Mouse (Mus musculus) embryonic fibroblast, embryonic 13.5 days (primary cell): ENCODE measurements around the gene Grifin.

Experiments
- CTCF ChIP-seq: IDR thresholded peaks from 2 replicates; pipeline ENCODE4 v1.5.1; 2011; ENCODE audit warnings: mild to moderate bottlenecking, control low read depth, low read length, moderate library complexity, borderline replicate concordance; ENCODE audit not compliant: insufficient read depth
- POLR2A ChIP-seq: IDR thresholded peaks from 2 replicates; pipeline ENCODE4 v1.6.1; 2011; ENCODE audit warnings: low read depth, mild to moderate bottlenecking, control low read depth, low read length, moderate library complexity

DNA sequence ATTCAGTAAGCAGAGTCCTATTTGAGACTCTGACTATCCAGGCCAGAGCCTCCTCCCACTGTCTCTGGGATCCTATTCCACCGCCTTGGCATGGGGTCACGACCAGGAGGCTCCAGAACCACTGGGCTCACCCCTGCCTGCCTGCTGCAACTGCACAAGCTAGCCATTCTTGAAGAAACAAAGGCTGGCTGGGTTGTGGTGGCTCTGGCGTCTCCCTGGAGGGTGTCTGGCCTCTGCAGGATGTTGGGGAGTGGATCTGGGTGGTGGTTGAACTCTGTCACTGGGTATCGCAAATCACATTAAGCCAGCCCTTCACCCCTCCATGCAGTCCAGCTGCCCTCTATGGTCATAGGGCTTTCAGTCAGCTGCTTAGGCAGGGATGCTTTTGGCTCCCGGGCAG is 35.1 kb upstream of the Grifin start:
- no peak for TF ChIP-seq POLR2A
- TF ChIP-seq CTCF: no peak
